Mouse (Mus musculus) lung, embryonic 15.5 days (tissue): ENCODE data around the gene Atpif1. TPM values are rescaled to one million over a fixed set of nuclear protein-coding genes. Genes with fewer than 3 reads are reported as not detected.

Experiments
- ATAC-seq: fragments of 200-750 bp; cut with Nextera tagmentation; 2 replicates; pipeline ENCODE4 v1.8.0; 2017; ENCODE audit warnings: moderate number of reproducible peaks, borderline replicate concordance; ENCODE audit not compliant: low FRiP score, low TSS enrichment; ENCODE audit errors: extremely low read depth
- H3K27ac ChIP-seq: fragments of 300-500 bp; sonication (generic); 2 replicates; pipeline ENCODE4 v1.5.1; 2015; ENCODE audit warnings: moderate library complexity, mild to moderate bottlenecking, inconsistent platforms
- H3K27me3 ChIP-seq: fragments of 300-500 bp; sonication (generic); 2 replicates; pipeline ENCODE4 v1.6.1; 2015; ENCODE audit warnings: inconsistent platforms
- H3K36me3 ChIP-seq: fragments of 300-500 bp; sonication (generic); 2 replicates; pipeline ENCODE4 v1.6.1; 2015; ENCODE audit warnings: inconsistent platforms
- H3K4me1 ChIP-seq: fragments of 300-500 bp; sonication (generic); 2 replicates; pipeline ENCODE4 v1.6.1; 2015; ENCODE audit warnings: inconsistent platforms
- H3K4me2 ChIP-seq: fragments of 300-500 bp; sonication (generic); 2 replicates; pipeline ENCODE4 v1.6.1; 2015; ENCODE audit warnings: inconsistent platforms, mild to moderate bottlenecking, moderate library complexity
- H3K4me3 ChIP-seq: fragments of 300-500 bp; sonication (generic); 2 replicates; pipeline ENCODE4 v1.5.1; 2015; ENCODE audit warnings: mild to moderate bottlenecking, inconsistent platforms
- H3K9ac ChIP-seq: fragments of 300-500 bp; sonication (generic); 2 replicates; pipeline ENCODE4 v1.6.1; 2015; ENCODE audit warnings: inconsistent platforms
- H3K9me3 ChIP-seq: fragments of 300-500 bp; sonication (generic); 2 replicates; pipeline ENCODE4 v1.6.1; 2016; ENCODE audit warnings: inconsistent platforms
- WGBS: fragments of 180-500 bp; shearing (Covaris S2); methylation state at CpG from one replicate; pipeline ENCODE4 v1.1.7; 2015; 5-methylcytosine and 5-hydroxymethylcytosine counted together
- polyA plus RNA-seq: library from polyadenylated mRNA; unstranded; fragments of >200 nt; fragmentation: Nextera tagmentation; extraction: Ambion mirVana; gene quantifications from 2 replicates; pipeline ENCODE4 v1.2.1, GENCODE M21; 2015

Gene Atpif1
- polyA plus RNA-seq, 1 experiment from 2014 or later, result 913 TPM

- 62% methylated on average over 5 of the region's 5 CpGs for WGBS
- Histone ChIP-seq H3K27me3 (no peaks in the 10 kb centered on the region), H3K4me1 (no peaks in the 10 kb centered on the region), H3K9ac (no peak overlapping the region), H3K4me2 (no peak overlapping the region), H3K4me3 (no peak overlapping the region), H3K27ac (0 out of 2 replicates have a peak overlapping the region, but pooled peaks have one; percentile 15), H3K9me3 (no peaks in the 10 kb centered on the region), H3K36me3 (peaks cover 49% of the 10 kb centered on the region)
- 0 out of 2 replicates have a peak, but pooled peaks have one; percentile 35 for ATAC-seq
These were observed 20.8 kb upstream of the Atpif1 start for GRCm38 (mm10) chr4:132554221-132554620.

- Histone ChIP-seq H3K9ac (no peak overlapping the region), H3K9me3 (no peaks in the 10 kb centered on the region), H3K4me2 (no peak overlapping the region), H3K36me3 (peaks cover 93% of the 10 kb centered on the region), H3K4me3 (no peak overlapping the region), H3K4me1 (no peaks in the 10 kb centered on the region), H3K27ac (no peak overlapping the region), H3K27me3 (no peaks in the 10 kb centered on the region)
- WGBS, result 22% methylated on average over 8 of the region's 8 CpGs
- no peak for ATAC-seq
These were observed 12.4 kb upstream of the Atpif1 start for GRCm38 (mm10) chr4:132545851-132546250.

- H3K9me3 ChIP-seq, result no peaks in the 10 kb centered on the region
- no peak overlapping the region for H3K4me2 ChIP-seq
- H3K27me3 ChIP-seq, result no peaks in the 10 kb centered on the region
- no peak overlapping the region for H3K4me3 ChIP-seq
- H3K4me1 ChIP-seq, result peaks cover 1% of the 10 kb centered on the region; the same call in 1 of the 2 replicates
- peaks cover 87% of the 10 kb centered on the region for H3K36me3 ChIP-seq
- H3K9ac ChIP-seq, result no peak overlapping the region
- no peak for ATAC-seq
- WGBS, result 56% methylated on average over 1 of the region's 1 CpGs
- H3K27ac ChIP-seq, result no peak overlapping the region
These were observed 9.3 kb upstream of the Atpif1 start for GRCm38 (mm10) chr4:132542724-132543123.

GRCm38 (mm10) chr4:132541413-132541812 lies 8.0 kb upstream of the Atpif1 start:
- Histone ChIP-seq H3K4me2 (no peak overlapping the region), H3K9me3 (no peaks in the 10 kb centered on the region), H3K4me3 (no peak overlapping the region), H3K27ac (no peak overlapping the region), H3K27me3 (no peaks in the 10 kb centered on the region), H3K36me3 (peaks cover 77% of the 10 kb centered on the region), H3K4me1 (peaks cover 15% of the 10 kb centered on the region), H3K9ac (no peak overlapping the region)
- ATAC-seq, result no peak
- WGBS, result 77% methylated on average over 4 of the region's 4 CpGs

- Histone ChIP-seq H3K4me2 (no peak overlapping the region), H3K9ac (no peak overlapping the region), H3K36me3 (peaks cover 61% of the 10 kb centered on the region), H3K27ac (no peak overlapping the region), H3K4me3 (no peak overlapping the region), H3K4me1 (peaks cover 24% of the 10 kb centered on the region), H3K27me3 (no peaks in the 10 kb centered on the region), H3K9me3 (no peaks in the 10 kb centered on the region)
- 94% methylated on average over 5 of the region's 5 CpGs for WGBS
- ATAC-seq, result no peak
These were observed 6.0 kb upstream of the Atpif1 start for GRCm38 (mm10) chr4:132539481-132539880.

- Histone ChIP-seq H3K27ac (peak within 1 kb of the TSS; percentile 66), H3K4me1 (peaks cover 44% of the 10 kb centered on the region), H3K4me2 (peak within 1 kb of the TSS; percentile 70), H3K9me3 (no peaks in the 10 kb centered on the region), H3K4me3 (peak within 1 kb of the TSS; percentile 66), H3K27me3 (no peaks in the 10 kb centered on the region), H3K9ac (peak within 1 kb of the TSS; percentile 82), H3K36me3 (peaks cover 30% of the 10 kb centered on the region)
- peak; percentile 81 for ATAC-seq
- under 1% methylated on average over 59 of the region's 60 CpGs for WGBS
These were observed 2.1 kb upstream of the Atpif1 start, which contains the start of gene Dnajc8 for GRCm38 (mm10) chr4:132535406-132536121. TSS of gene Dnajc8 (plus strand) at chr4:132535550.

- no peaks in the 10 kb centered on the region for H3K9me3 ChIP-seq
- peak overlapping the region; percentile 95 for H3K27ac ChIP-seq
- peak overlapping the region; percentile 73 for H3K9ac ChIP-seq
- H3K36me3 ChIP-seq, result peaks cover 18% of the 10 kb centered on the region
- peak overlapping the region; percentile 66 for H3K4me3 ChIP-seq
- peaks cover 41% of the 10 kb centered on the region for H3K4me1 ChIP-seq
- 1% methylated on average over 5 of the region's 5 CpGs for WGBS
- no peaks in the 10 kb centered on the region for H3K27me3 ChIP-seq
- H3K4me2 ChIP-seq, result peak overlapping the region; percentile 72
- ATAC-seq, result no peak; the same call in 1 of the 2 replicates
These were observed 963 bp downstream of the Atpif1 start for GRCm38 (mm10) chr4:132532496-132532895.

- 87% methylated on average over 20 of the region's 20 CpGs for WGBS
- Histone ChIP-seq H3K27ac (no peak overlapping the region), H3K9ac (no peak overlapping the region), H3K4me1 (peaks cover 27% of the 10 kb centered on the region), H3K36me3 (peaks cover 17% of the 10 kb centered on the region), H3K4me2 (no peak overlapping the region), H3K4me3 (no peak overlapping the region), H3K27me3 (no peaks in the 10 kb centered on the region), H3K9me3 (no peaks in the 10 kb centered on the region)
- ATAC-seq, result no peak
These were observed 3.2 kb downstream of the Atpif1 start for GRCm38 (mm10) chr4:132530033-132530804.

- no peak overlapping the region for H3K4me3 ChIP-seq
- H3K9ac ChIP-seq, result no peak overlapping the region
- 86% methylated on average over 4 of the region's 4 CpGs for WGBS
- ATAC-seq, result no peak
- no peaks in the 10 kb centered on the region for H3K27me3 ChIP-seq
- H3K4me1 ChIP-seq, result peaks cover 30% of the 10 kb centered on the region
- H3K36me3 ChIP-seq, result peaks cover 17% of the 10 kb centered on the region
- H3K4me2 ChIP-seq, result no peak overlapping the region
- no peaks in the 10 kb centered on the region for H3K9me3 ChIP-seq
- H3K27ac ChIP-seq, result no peak overlapping the region
These were observed 4.1 kb downstream of the Atpif1 start for GRCm38 (mm10) chr4:132529344-132529743.

- no peak for ATAC-seq
- H3K9ac ChIP-seq, result no peak overlapping the region
- H3K4me2 ChIP-seq, result no peak overlapping the region
- no peaks in the 10 kb centered on the region for H3K9me3 ChIP-seq
- peaks cover 29% of the 10 kb centered on the region for H3K4me1 ChIP-seq
- no peak overlapping the region for H3K27ac ChIP-seq
- 79% methylated on average over 8 of the region's 8 CpGs for WGBS
- peaks cover 17% of the 10 kb centered on the region for H3K36me3 ChIP-seq
- H3K4me3 ChIP-seq, result no peak overlapping the region
- no peaks in the 10 kb centered on the region for H3K27me3 ChIP-seq
These were observed 5.4 kb downstream of the Atpif1 start for GRCm38 (mm10) chr4:132527917-132528522.

- H3K4me2 ChIP-seq, result no peak overlapping the region
- peaks cover 19% of the 10 kb centered on the region; the same call in 1 of the 2 replicates for H3K4me1 ChIP-seq
- H3K27ac ChIP-seq, result no peak overlapping the region
- WGBS, result 49% methylated on average over 2 of the region's 2 CpGs
- H3K4me3 ChIP-seq, result no peak overlapping the region
- no peak for ATAC-seq
- no peaks in the 10 kb centered on the region for H3K27me3 ChIP-seq
- H3K9ac ChIP-seq, result no peak overlapping the region
- H3K36me3 ChIP-seq, result peaks cover 17% of the 10 kb centered on the region
- H3K9me3 ChIP-seq, result no peaks in the 10 kb centered on the region
These were observed 6.8 kb downstream of the Atpif1 start for GRCm38 (mm10) chr4:132526678-132527077.
